Mouse (Mus musculus): ENCODE results near the gene Gm1043.

DNA sequence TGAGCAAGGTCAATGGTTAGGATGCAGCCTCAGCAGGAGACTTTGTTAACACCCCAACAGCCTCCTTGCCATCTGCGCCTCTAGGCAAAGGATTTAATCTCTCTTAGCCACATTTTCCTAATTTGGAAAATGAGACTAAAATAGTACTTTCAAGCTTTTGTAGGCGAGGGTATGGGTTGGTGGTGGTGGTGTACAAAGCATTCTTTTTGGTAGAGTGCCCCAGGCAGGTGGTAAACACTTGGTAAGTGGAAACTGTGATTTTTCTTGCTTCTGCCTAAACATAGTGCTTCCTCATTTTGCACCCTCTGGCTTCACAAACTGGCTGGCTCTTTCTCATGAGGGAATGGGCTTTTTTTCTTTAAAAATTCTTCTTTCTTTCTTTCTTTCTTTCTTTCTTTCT, 153.5 kb downstream of the Gm1043 start:
- TF ChIP-seq EP300 (IDR thresholded peaks at IDR 0.05; ENCODE audit: insufficient read depth, low read depth, low read length) (no peak), POLR2A (IDR thresholded peaks at IDR 0.05; ENCODE audit: insufficient read depth, low read length) (no peak), CTCF (IDR thresholded peaks at IDR 0.05; ENCODE audit: low read depth, low read length) (no peak)
